In genomic region chr1:190263620-190264019, GRCm38 (mm10) we compare ENCODE assay signal across 14 mouse cellular contexts.
"Had no signal": no experiment of that assay in that cellular context is flagged by ENCODE, and none has a peak within 500 bp of the region (broad histone marks: within the 10 kb centered on the region; RNA-seq: fewer than 3 reads in every experiment).

No protein-coding gene starts in this region.

- H3K36me3 ChIP-seq: limb, embryonic 13.5 days; liver, embryonic 15.5 days; neural tube, embryonic 12.5 days had no signal

- H3K4me3 ChIP-seq: layer of hippocampus, adult 2 months; limb, embryonic 13.5 days; liver, embryonic 15.5 days; neural tube, embryonic 12.5 days had no signal

- H3K27ac ChIP-seq: layer of hippocampus, adult 2 months; limb, embryonic 13.5 days; liver, embryonic 15.5 days; neural tube, embryonic 12.5 days had no signal

- H3K9me3 ChIP-seq: limb, embryonic 13.5 days; liver, embryonic 15.5 days; neural tube, embryonic 12.5 days had no signal

- H3K9ac ChIP-seq: limb, embryonic 13.5 days; liver, embryonic 15.5 days; lung, embryonic 14.5 days; neural tube, embryonic 12.5 days had no signal

- H3K4me1 ChIP-seq: liver, embryonic 15.5 days had no signal

- H3K27me3 ChIP-seq: liver, embryonic 15.5 days; neural tube, embryonic 12.5 days had no signal

- H3K4me2 ChIP-seq: limb, embryonic 13.5 days; liver, embryonic 11.5 days; liver, embryonic 15.5 days; lung, embryonic 14.5 days; neural tube, embryonic 12.5 days had no signal

- DNase-seq: kidney, adult 18-20 months; kidney, postnatal 10 days; kidney, postnatal 4 days; lung, embryonic 14.5 days; lung, postnatal 10 days; lung, postnatal 4 days; spleen, adult 18-20 months; thymus, adult 18-20 months; thymus, postnatal 14 days had no signal
